Mouse (Mus musculus): ENCODE measurements around the gene Gm42372.

- TF ChIP-seq CTCF (IDR thresholded peaks at IDR 0.05 in 2 of 3, conservative IDR thresholded peaks at IDR 0.05 in 1 of 3; ENCODE audit: control insufficient read depth in 1 of 3, insufficient read depth in 1 of 3, low read depth in 2 of 3, low read length in 3 of 3, poor library complexity in 1 of 3, severe bottlenecking in 1 of 3) (no peak), MAZ (IDR thresholded peaks at IDR 0.05; ENCODE audit: low read depth, low read length) (no peak), KAT2A (conservative IDR thresholded peaks at IDR 0.05; ENCODE audit: low read depth, low read length) (no peak), ZKSCAN1 (IDR thresholded peaks at IDR 0.05; ENCODE audit: low read depth, low read length) (no peak), E2F4 (IDR thresholded peaks at IDR 0.05; ENCODE audit: borderline replicate concordance, low read depth, low read length) (no peak), HCFC1 (IDR thresholded peaks at IDR 0.05; ENCODE audit: low read depth, low read length) (no peak), ZC3H11A (IDR thresholded peaks at IDR 0.05; ENCODE audit: low read depth, low read length) (no peak), EP300 (IDR thresholded peaks at IDR 0.05; ENCODE audit: low read depth in 1 of 2, low read length in 2 of 2) (no peak)
Measured at GRCm38 (mm10) chr7:17028923-17029322, 46.0 kb downstream of the Gm42372 start.

Measured in MEL (cell line).